Mouse (Mus musculus) hindbrain, embryonic 14.5 days (tissue): ENCODE results near the gene Gm10188. TPM values are rescaled to one million over a fixed set of nuclear protein-coding genes. Genes with fewer than 3 reads are reported as not detected.

Experiments
- ATAC-seq: fragments of 200-750 bp; cut with Nextera tagmentation; 2 replicates; pipeline ENCODE4 v1.8.0; 2017; ENCODE audit warnings: moderate number of reproducible peaks, mild to moderate bottlenecking, moderate TSS enrichment, moderate library complexity; ENCODE audit not compliant: low FRiP score
- DNase-seq: peaks from one replicate; pipeline ENCODE4 v3.0.0-alpha.2; 2015; ENCODE audit warnings: low spot score
- H3K27ac ChIP-seq: fragments of 300-500 bp; sonication (generic); 2 replicates; pipeline ENCODE4 v1.5.1; 2014; ENCODE audit warnings: mild to moderate bottlenecking, moderate library complexity
- H3K27me3 ChIP-seq: fragments of 300-500 bp; sonication (generic); 2 replicates; pipeline ENCODE4 v1.6.1; 2014; ENCODE audit warnings: mild to moderate bottlenecking, low read length, mixed read lengths; ENCODE audit not compliant: control insufficient read depth, insufficient read depth
- H3K36me3 ChIP-seq: fragments of 300-500 bp; sonication (generic); replicated peaks from 2 replicates; pipeline ENCODE4 v1.6.1; 2014; ENCODE audit not compliant: control insufficient read depth, insufficient read depth
- H3K4me1 ChIP-seq: fragments of 300-500 bp; sonication (generic); replicated peaks from 2 replicates; pipeline ENCODE4 v1.6.1; 2014; ENCODE audit warnings: antibody characterized with exemption, low read length, mixed read lengths; ENCODE audit not compliant: control insufficient read depth, insufficient read depth
- H3K4me2 ChIP-seq: fragments of 300-500 bp; sonication (generic); replicated peaks from 2 replicates; pipeline ENCODE4 v1.6.1; 2014; ENCODE audit warnings: mild to moderate bottlenecking, moderate library complexity
- H3K4me3 ChIP-seq: fragments of 300-500 bp; sonication (generic); replicated peaks from 2 replicates; pipeline ENCODE4 v1.5.1; 2014; ENCODE audit warnings: mild to moderate bottlenecking, low read length
- H3K9ac ChIP-seq: fragments of 300-500 bp; sonication (generic); 2 replicates; pipeline ENCODE4 v1.6.1; 2014
- H3K9me3 ChIP-seq: fragments of 300-500 bp; sonication (generic); 2 replicates; pipeline ENCODE4 v1.6.1; 2016; ENCODE audit warnings: low read length; ENCODE audit not compliant: control insufficient read depth
- WGBS: fragments of 180-500 bp; shearing (Covaris S2); extraction: QIAGEN DNeasy Blood & Tissue Kit; methylation state at CpG from one replicate; pipeline ENCODE4 v1.1.7; 2014; 5-methylcytosine and 5-hydroxymethylcytosine counted together
- polyA plus RNA-seq: library from polyadenylated mRNA; unstranded; fragments of >200 nt; fragmentation: Nextera tagmentation; extraction: Ambion mirVana; gene quantifications from 2 replicates; pipeline ENCODE4 v1.2.1, GENCODE M21; 2014

The Gm10188 gene
- 0.39 and 0.47 TPM in 2 replicates for polyA plus RNA-seq

DNA sequence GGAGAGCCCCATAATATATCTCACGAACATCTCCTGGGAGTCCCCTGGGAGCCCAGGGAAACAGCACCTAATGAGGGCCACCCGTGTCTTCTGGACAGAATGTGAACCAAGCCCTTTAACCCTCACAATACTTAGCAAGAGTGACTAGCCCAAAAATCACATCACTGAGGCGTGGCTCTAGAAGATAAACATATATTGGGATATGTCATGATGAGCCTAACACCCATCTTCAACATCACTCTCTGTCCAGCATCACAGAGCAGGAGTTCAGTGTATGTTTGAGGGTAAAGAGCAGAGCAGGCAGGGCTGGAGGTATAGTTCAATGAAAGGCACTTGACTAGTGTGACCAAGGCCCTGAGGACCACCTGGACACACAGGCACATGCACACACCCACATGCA is at the start of gene Gm10188:
TSS of gene Gm10188 (minus strand) at position 101 of the 400 bp plus-strand sequence.
- Histone ChIP-seq H3K9me3 (no peaks in the 10 kb centered on the region), H3K36me3 (no peaks in the 10 kb centered on the region), H3K4me2 (no peak within 1 kb of the TSS), H3K4me3 (no peak within 1 kb of the TSS), H3K9ac (no peak within 1 kb of the TSS), H3K4me1 (no peaks in the 10 kb centered on the region), H3K27me3 (no peaks in the 10 kb centered on the region), H3K27ac (no peak within 1 kb of the TSS)
- ATAC-seq (no peak), DNase-seq (no peak)
- WGBS = 82% methylated on average over 3 of the region's 3 CpGs

DNA sequence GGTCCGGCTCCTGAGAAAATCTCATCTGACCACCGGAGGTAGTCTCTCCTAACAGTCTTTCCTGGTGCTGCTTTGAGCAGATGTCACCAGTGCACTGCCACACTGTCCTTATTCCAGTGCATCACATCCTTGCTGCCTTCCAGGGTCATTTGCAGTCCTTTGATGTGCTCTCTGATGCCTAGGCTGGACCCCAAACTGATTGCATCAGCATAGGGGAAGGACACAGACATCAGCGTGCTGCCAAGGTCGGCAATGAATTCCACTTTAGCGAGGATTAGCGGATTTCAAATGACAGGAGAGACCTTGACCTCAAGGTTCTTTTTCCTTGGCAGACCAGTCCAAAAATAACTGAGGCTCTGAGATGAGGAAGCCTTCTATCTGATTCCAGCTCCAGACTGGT is 47.6 kb upstream of the Gm10188 start:
- 78% methylated on average over 6 of the region's 6 CpGs for WGBS
- no peaks in the 10 kb centered on the region for H3K36me3 ChIP-seq
- no peak overlapping the region for H3K4me3 ChIP-seq
- H3K9me3 ChIP-seq = no peaks in the 10 kb centered on the region
- H3K27me3 ChIP-seq = no peaks in the 10 kb centered on the region
- H3K4me1 ChIP-seq = no peaks in the 10 kb centered on the region; the same call in 1 of the 2 replicates
- no peak overlapping the region for H3K27ac ChIP-seq
- H3K4me2 ChIP-seq = no peak overlapping the region
- no peak for ATAC-seq
- no peak for DNase-seq
- no peak overlapping the region for H3K9ac ChIP-seq

DNA sequence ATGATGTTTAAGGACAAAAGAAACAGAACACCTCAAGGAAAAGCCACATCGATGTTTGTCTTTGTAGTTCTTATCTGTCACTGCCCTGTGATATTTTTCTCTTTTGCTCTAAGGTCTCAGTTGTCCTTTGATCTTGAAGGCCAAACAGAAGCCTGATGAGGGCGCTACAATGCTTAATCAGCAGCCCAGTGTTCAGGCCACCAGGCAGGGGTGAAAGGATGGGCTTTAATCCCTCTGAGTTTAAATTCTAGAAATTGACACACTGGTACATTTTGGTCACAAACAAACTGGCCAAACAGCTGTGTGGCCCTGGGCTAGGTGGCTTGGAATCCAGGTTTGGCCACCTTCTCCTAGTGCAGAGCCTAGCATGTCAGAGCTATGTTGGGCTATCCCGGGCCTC is 47.1 kb upstream of the Gm10188 start:
- no peaks in the 10 kb centered on the region for H3K36me3 ChIP-seq
- H3K27ac ChIP-seq = no peak overlapping the region
- 76% methylated on average over 3 of the region's 3 CpGs for WGBS
- no peaks in the 10 kb centered on the region; the same call in 1 of the 2 replicates for H3K4me1 ChIP-seq
- H3K9me3 ChIP-seq = no peaks in the 10 kb centered on the region
- no peaks in the 10 kb centered on the region for H3K27me3 ChIP-seq
- H3K4me3 ChIP-seq = no peak overlapping the region
- DNase-seq (no peak), ATAC-seq (no peak)
- H3K9ac ChIP-seq = no peak overlapping the region
- no peak overlapping the region for H3K4me2 ChIP-seq

DNA sequence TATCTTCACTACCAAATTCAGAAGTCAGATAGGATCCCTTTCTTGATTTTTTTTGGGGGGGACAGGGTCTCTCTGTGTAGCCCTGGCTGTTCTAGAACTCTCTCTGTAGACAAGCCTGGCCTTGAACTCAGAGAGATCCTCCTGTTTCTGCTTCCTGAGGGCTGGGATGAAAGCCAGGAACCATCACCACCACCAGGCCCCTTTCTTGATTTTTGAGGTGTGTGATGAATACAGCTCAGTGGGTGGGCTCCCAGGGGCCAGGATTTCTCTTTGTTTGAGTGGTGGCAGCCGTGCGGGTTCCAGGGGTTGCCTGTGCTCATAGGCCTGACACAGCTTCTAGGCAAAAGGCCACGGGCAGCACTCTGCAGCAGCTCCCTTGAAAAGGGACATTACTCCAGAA is 41.7 kb upstream of the Gm10188 start:
- H3K27ac ChIP-seq = no peak overlapping the region
- no peak overlapping the region for H3K9ac ChIP-seq
- no peaks in the 10 kb centered on the region for H3K27me3 ChIP-seq
- no peak overlapping the region for H3K4me3 ChIP-seq
- H3K9me3 ChIP-seq = no peaks in the 10 kb centered on the region
- H3K4me1 ChIP-seq = peaks cover 4% of the 10 kb centered on the region
- 56% methylated on average over 3 of the region's 3 CpGs for WGBS
- ATAC-seq (no peak), DNase-seq (no peak)
- no peak overlapping the region for H3K4me2 ChIP-seq
- H3K36me3 ChIP-seq = no peaks in the 10 kb centered on the region

DNA sequence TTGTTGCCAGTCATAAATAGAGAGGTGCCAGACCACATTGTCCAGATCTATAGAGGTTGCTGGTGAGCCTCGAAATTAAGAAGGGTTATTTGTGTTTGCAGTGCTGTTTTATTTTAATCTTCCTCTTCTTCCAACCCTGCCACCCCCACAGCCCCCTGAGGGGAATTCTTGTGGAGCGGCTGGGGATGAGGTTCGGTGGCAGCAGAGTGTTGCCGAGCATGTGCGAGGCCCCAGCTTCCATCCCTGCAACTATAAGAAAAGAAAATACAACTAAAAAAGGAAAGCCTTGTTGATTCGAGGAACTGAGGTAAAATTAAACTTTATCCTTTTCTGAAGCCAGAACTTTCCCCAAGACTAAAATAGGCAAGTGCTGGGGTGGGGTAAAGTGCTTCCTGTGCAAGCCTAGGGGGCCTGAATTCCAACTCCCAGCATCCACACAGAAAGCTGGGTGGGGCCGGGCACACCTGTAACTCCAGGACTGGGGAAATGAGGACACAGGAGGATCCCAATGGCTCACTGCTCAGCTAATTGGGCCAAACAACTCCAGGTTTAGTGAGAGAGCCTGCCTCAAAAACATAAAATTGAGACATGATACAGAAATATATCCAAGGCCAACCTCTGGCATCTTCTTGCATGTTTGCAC is 39.0 kb upstream of the Gm10188 start:
- H3K27me3 ChIP-seq = no peaks in the 10 kb centered on the region
- no peaks in the 10 kb centered on the region for H3K36me3 ChIP-seq
- ATAC-seq (no peak), DNase-seq (no peak)
- no peak overlapping the region for H3K9ac ChIP-seq
- H3K9me3 ChIP-seq = no peaks in the 10 kb centered on the region
- H3K4me2 ChIP-seq = no peak overlapping the region
- no peak overlapping the region for H3K4me3 ChIP-seq
- WGBS = 65% methylated on average over 7 of the region's 7 CpGs
- peaks cover 4% of the 10 kb centered on the region for H3K4me1 ChIP-seq
- no peak overlapping the region for H3K27ac ChIP-seq

DNA sequence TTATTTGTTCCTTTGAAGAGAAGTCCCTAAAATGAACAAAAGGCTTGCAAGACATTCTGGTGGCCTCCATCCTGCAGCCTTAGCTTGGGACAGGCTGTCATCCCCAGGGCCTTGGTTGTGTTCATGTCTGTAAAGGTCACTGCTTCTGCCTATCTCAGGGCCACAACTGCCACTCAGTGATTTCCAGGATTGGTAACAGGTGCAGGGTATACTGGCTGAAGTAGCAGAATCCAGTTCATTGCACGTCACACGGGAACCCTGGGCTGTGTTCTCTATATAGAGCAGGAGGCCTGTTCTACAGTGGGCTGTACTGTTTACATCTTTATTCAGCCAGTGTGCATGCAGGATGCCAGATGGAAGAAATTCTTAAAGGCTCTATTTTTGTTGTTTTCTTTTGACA is 38.4 kb upstream of the Gm10188 start:
- Histone ChIP-seq H3K36me3 (no peaks in the 10 kb centered on the region), H3K4me3 (no peak overlapping the region), H3K4me2 (no peak overlapping the region), H3K27me3 (no peaks in the 10 kb centered on the region), H3K9ac (no peak overlapping the region), H3K9me3 (no peaks in the 10 kb centered on the region), H3K27ac (no peak overlapping the region), H3K4me1 (peaks cover 4% of the 10 kb centered on the region)
- 78% methylated on average over 2 of the region's 2 CpGs for WGBS
- no peak for DNase-seq
- no peak for ATAC-seq

DNA sequence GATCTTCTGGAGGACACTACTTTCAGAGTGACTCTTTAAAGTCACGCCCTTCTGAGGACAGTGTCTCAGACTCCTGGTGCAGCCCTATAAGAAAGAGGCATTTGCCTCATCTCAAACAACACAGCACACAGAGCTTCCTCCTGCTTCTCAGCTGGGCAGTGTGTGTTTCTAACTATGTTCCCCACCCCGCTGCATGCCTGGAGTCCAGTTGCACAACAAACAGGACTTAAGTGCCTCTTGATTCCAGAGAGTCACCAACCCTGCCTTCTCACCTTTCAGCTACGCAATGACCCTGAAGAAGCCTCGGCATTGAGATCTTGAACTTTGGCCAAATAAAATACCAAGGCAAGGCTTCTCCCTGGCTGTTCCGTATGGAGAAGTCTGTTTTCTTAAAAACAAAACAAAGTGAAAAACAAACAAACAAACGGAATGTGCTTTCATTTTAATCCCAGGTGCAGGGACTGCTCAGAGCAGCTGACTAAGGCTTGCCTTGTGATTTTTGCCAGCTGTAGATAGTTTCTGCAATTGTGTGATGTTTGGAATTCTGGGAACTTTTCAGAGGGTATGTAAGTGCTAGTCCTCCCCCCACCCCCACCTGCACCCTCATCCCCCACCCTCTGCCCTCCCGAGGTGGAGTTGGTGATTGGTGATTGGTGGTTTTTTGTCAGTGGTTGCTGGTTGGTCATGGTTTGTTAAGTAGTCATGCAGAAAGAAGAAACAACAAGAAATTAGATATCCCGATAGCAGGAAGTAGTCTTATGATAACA is 37.4 kb upstream of the Gm10188 start:
- Histone ChIP-seq H3K4me1 (peaks cover 4% of the 10 kb centered on the region), H3K36me3 (no peaks in the 10 kb centered on the region), H3K4me3 (no peak overlapping the region), H3K27ac (no peak overlapping the region), H3K9me3 (no peaks in the 10 kb centered on the region), H3K4me2 (no peak overlapping the region), H3K9ac (no peak overlapping the region), H3K27me3 (no peaks in the 10 kb centered on the region)
- WGBS = 67% methylated on average over 8 of the region's 8 CpGs
- DNase-seq (no peak), ATAC-seq (no peak)

DNA sequence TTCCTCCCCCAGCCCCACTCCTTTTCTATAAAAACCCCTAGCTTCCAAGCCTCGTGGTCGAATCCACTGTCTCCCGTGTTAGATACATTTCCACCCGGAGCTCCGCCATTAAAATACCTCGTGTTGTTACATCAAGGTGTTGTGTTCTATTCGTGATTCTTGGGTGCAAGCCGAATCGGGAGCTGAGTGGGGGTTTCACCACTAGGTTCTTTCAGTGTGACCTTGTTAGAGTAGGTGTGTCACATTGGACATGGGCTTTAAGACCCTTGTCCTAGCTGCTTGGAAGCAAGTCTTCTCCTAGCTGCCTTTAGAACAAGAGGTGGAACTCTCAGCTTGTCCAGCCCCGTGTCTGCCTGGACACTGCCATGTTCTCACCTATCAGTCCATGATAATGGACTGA is 36.4 kb upstream of the Gm10188 start:
- H3K9ac ChIP-seq = no peak overlapping the region
- no peak overlapping the region for H3K4me3 ChIP-seq
- H3K4me2 ChIP-seq = no peak overlapping the region
- H3K4me1 ChIP-seq = peaks cover 4% of the 10 kb centered on the region
- DNase-seq = no peak
- H3K9me3 ChIP-seq = no peaks in the 10 kb centered on the region
- 88% methylated on average over 10 of the region's 10 CpGs for WGBS
- no peak overlapping the region for H3K27ac ChIP-seq
- H3K36me3 ChIP-seq = no peaks in the 10 kb centered on the region
- ATAC-seq = no peak
- no peaks in the 10 kb centered on the region for H3K27me3 ChIP-seq

DNA sequence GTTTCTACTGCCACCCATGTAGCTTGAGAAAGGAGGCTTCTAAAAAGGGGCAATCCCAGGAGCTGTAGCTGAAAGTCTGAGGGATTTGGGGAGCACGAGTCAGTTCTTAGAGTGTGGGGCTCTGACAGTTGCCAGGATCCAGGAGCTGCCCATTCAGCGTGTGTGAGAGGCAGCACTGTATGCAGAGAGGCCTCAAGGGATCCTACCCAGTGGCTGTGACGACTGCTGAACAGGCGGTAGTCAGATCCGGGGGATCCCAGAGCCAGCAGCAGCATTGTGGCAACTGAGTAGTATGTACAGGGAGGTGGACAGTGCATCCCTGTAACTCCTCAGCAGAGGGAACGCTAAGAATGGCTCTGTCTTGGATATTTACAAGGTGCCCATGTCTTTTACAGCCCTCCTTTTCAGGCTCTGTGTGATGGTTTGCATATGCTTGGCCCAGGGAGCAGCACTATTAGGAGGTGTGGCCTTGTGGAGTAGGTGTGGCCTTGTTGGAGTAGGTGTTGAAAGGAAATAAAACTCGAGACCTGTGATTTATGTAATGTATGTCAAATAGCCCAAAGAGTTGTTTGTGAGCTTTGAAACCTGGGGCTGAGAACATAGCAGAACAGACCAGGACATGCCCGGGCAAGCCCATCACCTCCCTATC is 35.8 kb upstream of the Gm10188 start:
- Histone ChIP-seq H3K9me3 (no peaks in the 10 kb centered on the region), H3K36me3 (no peaks in the 10 kb centered on the region), H3K4me2 (no peak overlapping the region), H3K4me3 (no peak overlapping the region), H3K9ac (no peak overlapping the region), H3K4me1 (peaks cover 4% of the 10 kb centered on the region), H3K27me3 (no peaks in the 10 kb centered on the region), H3K27ac (no peak overlapping the region)
- 57% methylated on average over 8 of the region's 8 CpGs for WGBS
- no peak for DNase-seq
- ATAC-seq = no peak
